10 mouse cellular contexts compared by ENCODE assay signal in the genomic region with DNA sequence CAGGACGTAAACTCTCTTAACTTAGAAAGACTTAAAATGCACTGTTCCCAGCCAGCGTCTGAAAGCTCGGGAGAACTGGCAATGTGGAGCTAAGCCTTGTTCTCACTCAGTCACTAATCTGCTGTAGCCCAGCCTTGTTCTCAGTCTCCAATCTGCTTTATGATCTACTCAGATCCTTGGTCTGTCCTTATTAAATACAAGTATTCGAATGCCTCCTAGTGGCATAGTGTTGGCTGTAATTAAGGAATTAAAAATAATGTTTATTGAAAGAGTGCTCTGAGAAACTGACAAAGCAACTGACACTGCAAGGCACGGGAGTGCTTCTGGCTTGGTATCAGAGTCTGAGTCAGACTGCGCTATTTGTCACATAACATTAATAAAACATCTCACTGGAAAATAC.
DNase-seq lines count a peak whose midpoint lies in the region; ATAC-seq and TF ChIP-seq lines count a peak whose summit lies in the region.
"Had no signal": no experiment of that assay in that cellular context is flagged by ENCODE, and none has a peak within 500 bp of the region (broad histone marks: within the 10 kb centered on the region; RNA-seq: fewer than 3 reads in every experiment).

No protein-coding gene starts in this region.

- WGBS in heart, postnatal 0 days: 71% methylated on average over 6 of the region's 6 CpGs
- WGBS in heart, embryonic 11.5 days (ENCODE audit: insufficient replicate concordance): 83% methylated on average over 6 of the region's 6 CpGs
- WGBS in midbrain, embryonic 13.5 days: 44% methylated on average over 6 of the region's 6 CpGs
- WGBS in midbrain, embryonic 10.5 days: 79% methylated on average over 6 of the region's 6 CpGs
- 54% methylated on average over 6 of the region's 6 CpGs for WGBS in hindbrain, embryonic 16.5 days
- 60% methylated on average over 6 of the region's 6 CpGs for WGBS in stomach, postnatal 0 days

- TF ChIP-seq CTCF in heart, postnatal 0 days (IDR thresholded peaks at IDR 0.05; ENCODE audit: low read depth): no peak
- peak; percentile 64 for TF ChIP-seq CTCF in stomach, postnatal 0 days (IDR thresholded peaks at IDR 0.05; ENCODE audit: low read depth)

- no peak for TF ChIP-seq EP300 in heart, postnatal 0 days (IDR thresholded peaks at IDR 0.05; ENCODE audit: low read depth)
- no peak for TF ChIP-seq EP300 in stomach, postnatal 0 days (optimal IDR thresholded peaks at IDR 0.05)

- H3K4me1 ChIP-seq in heart, postnatal 0 days (ENCODE audit: control insufficient read depth, insufficient read depth): peaks cover 7% of the 10 kb centered on the region; the same call in 1 of the 2 replicates
- H3K4me1 ChIP-seq in heart, embryonic 11.5 days (ENCODE audit: control insufficient read depth, insufficient read depth, low read length): no peaks in the 10 kb centered on the region
- H3K4me1 ChIP-seq in midbrain, embryonic 13.5 days (replicated peaks): peaks cover 20% of the 10 kb centered on the region
- peaks cover 3% of the 10 kb centered on the region; the same call in 1 of the 2 replicates for H3K4me1 ChIP-seq in midbrain, embryonic 10.5 days
- H3K4me1 ChIP-seq in hindbrain, embryonic 16.5 days (ENCODE audit: control insufficient read depth, insufficient read depth, low read depth, low read length): peaks cover 2% of the 10 kb centered on the region
- no peaks in the 10 kb centered on the region for H3K4me1 ChIP-seq in stomach, postnatal 0 days (replicated peaks; ENCODE audit: control insufficient read depth, insufficient read depth)

- no peaks in the 10 kb centered on the region for H3K9me3 ChIP-seq in heart, postnatal 0 days (replicated peaks; ENCODE audit: control insufficient read depth, low read length)
- H3K9me3 ChIP-seq in heart, embryonic 11.5 days (replicated peaks; ENCODE audit: control insufficient read depth, low read length): no peaks in the 10 kb centered on the region
- no peaks in the 10 kb centered on the region for H3K9me3 ChIP-seq in midbrain, embryonic 13.5 days
- H3K9me3 ChIP-seq in midbrain, embryonic 10.5 days (replicated peaks): no peaks in the 10 kb centered on the region
- no peaks in the 10 kb centered on the region for H3K9me3 ChIP-seq in hindbrain, embryonic 16.5 days (ENCODE audit: control insufficient read depth, low read length)
- no peaks in the 10 kb centered on the region for H3K9me3 ChIP-seq in stomach, postnatal 0 days (ENCODE audit: control insufficient read depth, low read length)
- H3K9me3 ChIP-seq: megakaryocyte, embryonic 14.5 days had no signal

- H3K4me2 ChIP-seq in heart, postnatal 0 days (ENCODE audit: low read depth, low read length): no peak overlapping the region
- no peak overlapping the region for H3K4me2 ChIP-seq in heart, embryonic 11.5 days
- H3K4me2 ChIP-seq in midbrain, embryonic 13.5 days (replicated peaks): no peak overlapping the region
- H3K4me2 ChIP-seq in hindbrain, embryonic 16.5 days (ENCODE audit: low read length): no peak overlapping the region
- H3K4me2 ChIP-seq in stomach, postnatal 0 days (replicated peaks; ENCODE audit: low read depth): no peak overlapping the region

- no peak overlapping the region for H3K27ac ChIP-seq in heart, postnatal 0 days (ENCODE audit: low read depth)
- H3K27ac ChIP-seq in heart, embryonic 11.5 days (ENCODE audit: low read depth, low read length): no peak overlapping the region
- 0 out of 2 replicates have a peak overlapping the region, but pooled peaks have one; percentile 15 for H3K27ac ChIP-seq in midbrain, embryonic 13.5 days
- no peak overlapping the region for H3K27ac ChIP-seq in midbrain, embryonic 10.5 days (replicated peaks)
- no peak overlapping the region for H3K27ac ChIP-seq in hindbrain, embryonic 16.5 days (ENCODE audit: low read depth, low read length)
- no peak overlapping the region for H3K27ac ChIP-seq in stomach, postnatal 0 days (replicated peaks)

- intact Hi-C loops in heart, postnatal 14 days (cut with DNase I): loop anchor here (2.0 kb wide), 1 partner anchor 245 kb away; no protein-coding TSS in a partner anchor

- no peaks in the 10 kb centered on the region for H3K27me3 ChIP-seq in heart, postnatal 0 days (ENCODE audit: control insufficient read depth, insufficient read depth, low read length)
- no peaks in the 10 kb centered on the region for H3K27me3 ChIP-seq in heart, embryonic 11.5 days (ENCODE audit: control insufficient read depth, insufficient read depth, low read length)
- no peaks in the 10 kb centered on the region for H3K27me3 ChIP-seq in midbrain, embryonic 13.5 days
- H3K27me3 ChIP-seq in midbrain, embryonic 10.5 days (ENCODE audit: low read depth, poor library complexity, severe bottlenecking): no peaks in the 10 kb centered on the region
- H3K27me3 ChIP-seq in hindbrain, embryonic 16.5 days (replicated peaks; ENCODE audit: control insufficient read depth, insufficient read depth, low read length): no peaks in the 10 kb centered on the region
- H3K27me3 ChIP-seq in stomach, postnatal 0 days (ENCODE audit: control insufficient read depth, insufficient read depth, low read length): no peaks in the 10 kb centered on the region
- H3K27me3 ChIP-seq: megakaryocyte, embryonic 14.5 days had no signal

- ATAC-seq in heart, postnatal 0 days (ENCODE audit: insufficient read depth, low read depth): no peak
- ATAC-seq in heart, embryonic 11.5 days (replicated peaks; ENCODE audit: insufficient number of reproducible peaks, low FRiP score, low TSS enrichment): no peak
- peak; percentile 59; the same call in 1 of the 2 replicates for ATAC-seq in midbrain, embryonic 13.5 days
- peak; percentile 63; the same call in 1 of the 2 replicates for ATAC-seq in hindbrain, embryonic 16.5 days
- no peak for ATAC-seq in stomach, postnatal 0 days (ENCODE audit: low FRiP score, low TSS enrichment)

- no peak overlapping the region for H3K4me3 ChIP-seq in heart, postnatal 0 days (ENCODE audit: low read depth, low read length)
- H3K4me3 ChIP-seq in heart, embryonic 11.5 days (ENCODE audit: low read depth, low read length): no peak overlapping the region
- no peak overlapping the region for H3K4me3 ChIP-seq in midbrain, embryonic 13.5 days (replicated peaks)
- no peak overlapping the region for H3K4me3 ChIP-seq in midbrain, embryonic 10.5 days
- H3K4me3 ChIP-seq in hindbrain, embryonic 16.5 days (ENCODE audit: low read length): no peak overlapping the region
- no peak overlapping the region for H3K4me3 ChIP-seq in stomach, postnatal 0 days (ENCODE audit: low read depth, low read length)
- H3K4me3 ChIP-seq: megakaryocyte, embryonic 14.5 days had no signal

- no peak overlapping the region for H3K9ac ChIP-seq in heart, postnatal 0 days (replicated peaks; ENCODE audit: low read depth, low read length)
- H3K9ac ChIP-seq in heart, embryonic 11.5 days (ENCODE audit: low read depth, low read length): no peak overlapping the region
- H3K9ac ChIP-seq in midbrain, embryonic 13.5 days (replicated peaks): no peak overlapping the region
- H3K9ac ChIP-seq in hindbrain, embryonic 16.5 days (ENCODE audit: low read depth, low read length): no peak overlapping the region
- no peak overlapping the region for H3K9ac ChIP-seq in stomach, postnatal 0 days (ENCODE audit: low read length)

- H3K36me3 ChIP-seq in heart, postnatal 0 days (replicated peaks; ENCODE audit: control insufficient read depth, insufficient read depth, low read length): no peaks in the 10 kb centered on the region
- H3K36me3 ChIP-seq in heart, embryonic 11.5 days (ENCODE audit: control insufficient read depth, insufficient read depth, low read length): peaks cover under 1% of the 10 kb centered on the region; the same call in 1 of the 2 replicates
- H3K36me3 ChIP-seq in midbrain, embryonic 13.5 days: 0 out of 2 replicates have a peak, but pooled peaks cover under 1% of the 10 kb centered on the region
- H3K36me3 ChIP-seq in midbrain, embryonic 10.5 days: no peaks in the 10 kb centered on the region
- no peaks in the 10 kb centered on the region for H3K36me3 ChIP-seq in hindbrain, embryonic 16.5 days (ENCODE audit: control insufficient read depth, insufficient read depth, low read length)
- no peaks in the 10 kb centered on the region for H3K36me3 ChIP-seq in stomach, postnatal 0 days (ENCODE audit: control insufficient read depth, insufficient read depth, low read length)

- DNase-seq in heart, postnatal 0 days (ENCODE audit: low spot score): peak; percentile 9
- no peak for DNase-seq in midbrain, embryonic 10.5 days (ENCODE audit: low spot score)
- DNase-seq in stomach, postnatal 0 days (ENCODE audit: low spot score): no peak
- no peak for DNase-seq in urinary bladder, postnatal 14 days (ENCODE audit: low spot score)
- no peak for DNase-seq in heart, postnatal 14 days
- DNase-seq: cerebellum, adult 11-12 months had no signal

Comparison
In these comparisons a context has a peak if more than half of its experiments do, and no peak if none do; other contexts are left out.
1. ATAC-seq: peak in midbrain, embryonic 13.5 days (single experiment) and hindbrain, embryonic 16.5 days (single experiment); none in heart, postnatal 0 days (single experiment), heart, embryonic 11.5 days (single experiment) and stomach, postnatal 0 days (single experiment).